Mouse (Mus musculus): ENCODE data around the gene P2rx5. TPM values are rescaled to one million over a fixed set of nuclear protein-coding genes. Genes with fewer than 3 reads are reported as not detected.

P2rx5 gene
- polyA plus RNA-seq, 1 experiment from 2014 or later: 0.39 TPM

GRCm38 (mm10) chr11:73137591-73138501 lies 22.4 kb upstream of the P2rx5 start, which contains the start of gene Haspin:
TSS of gene Haspin (minus strand) at chr11:73138294.
- no peaks in the 10 kb centered on the region for H3K4me1 ChIP-seq (ENCODE audit: control insufficient read depth, insufficient read depth, low read length)
- no peaks in the 10 kb centered on the region for H3K36me3 ChIP-seq (ENCODE audit: control insufficient read depth, insufficient read depth, low read length)
- peak within 1 kb of the TSS; percentile 80 for H3K4me2 ChIP-seq (ENCODE audit: low read depth, low read length)
- WGBS: under 1% methylated on average over 84 of the region's 84 CpGs
- peak within 1 kb of the TSS; percentile 72 for H3K9ac ChIP-seq (replicated peaks; ENCODE audit: low read depth, low read length)
- H3K9me3 ChIP-seq (ENCODE audit: control insufficient read depth, low read length): no peaks in the 10 kb centered on the region
- no peak within 1 kb of the TSS for H3K27ac ChIP-seq (ENCODE audit: low read depth, low read length)
- no peaks in the 10 kb centered on the region for H3K27me3 ChIP-seq (ENCODE audit: control insufficient read depth, insufficient read depth, low read length)
- ATAC-seq (ENCODE audit: low read depth): peak; percentile 99
- peak within 1 kb of the TSS; percentile 78 for H3K4me3 ChIP-seq (ENCODE audit: low read depth, low read length)

GRCm38 (mm10) chr11:73144261-73144681 lies 15.9 kb upstream of the P2rx5 start:
- Histone ChIP-seq H3K4me3 (ENCODE audit: low read depth, low read length) (no peak overlapping the region), H3K27me3 (ENCODE audit: control insufficient read depth, insufficient read depth, low read length) (no peaks in the 10 kb centered on the region), H3K4me1 (ENCODE audit: control insufficient read depth, insufficient read depth, low read length) (no peaks in the 10 kb centered on the region), H3K9me3 (ENCODE audit: control insufficient read depth, low read length) (no peaks in the 10 kb centered on the region), H3K36me3 (ENCODE audit: control insufficient read depth, insufficient read depth, low read length) (no peaks in the 10 kb centered on the region), H3K9ac (replicated peaks; ENCODE audit: low read depth, low read length) (no peak overlapping the region), H3K27ac (ENCODE audit: low read depth, low read length) (no peak overlapping the region), H3K4me2 (ENCODE audit: low read depth, low read length) (no peak overlapping the region)
- ATAC-seq (ENCODE audit: low read depth): no peak
- 79% methylated on average over 1 of the region's 1 CpGs for WGBS

DNA sequence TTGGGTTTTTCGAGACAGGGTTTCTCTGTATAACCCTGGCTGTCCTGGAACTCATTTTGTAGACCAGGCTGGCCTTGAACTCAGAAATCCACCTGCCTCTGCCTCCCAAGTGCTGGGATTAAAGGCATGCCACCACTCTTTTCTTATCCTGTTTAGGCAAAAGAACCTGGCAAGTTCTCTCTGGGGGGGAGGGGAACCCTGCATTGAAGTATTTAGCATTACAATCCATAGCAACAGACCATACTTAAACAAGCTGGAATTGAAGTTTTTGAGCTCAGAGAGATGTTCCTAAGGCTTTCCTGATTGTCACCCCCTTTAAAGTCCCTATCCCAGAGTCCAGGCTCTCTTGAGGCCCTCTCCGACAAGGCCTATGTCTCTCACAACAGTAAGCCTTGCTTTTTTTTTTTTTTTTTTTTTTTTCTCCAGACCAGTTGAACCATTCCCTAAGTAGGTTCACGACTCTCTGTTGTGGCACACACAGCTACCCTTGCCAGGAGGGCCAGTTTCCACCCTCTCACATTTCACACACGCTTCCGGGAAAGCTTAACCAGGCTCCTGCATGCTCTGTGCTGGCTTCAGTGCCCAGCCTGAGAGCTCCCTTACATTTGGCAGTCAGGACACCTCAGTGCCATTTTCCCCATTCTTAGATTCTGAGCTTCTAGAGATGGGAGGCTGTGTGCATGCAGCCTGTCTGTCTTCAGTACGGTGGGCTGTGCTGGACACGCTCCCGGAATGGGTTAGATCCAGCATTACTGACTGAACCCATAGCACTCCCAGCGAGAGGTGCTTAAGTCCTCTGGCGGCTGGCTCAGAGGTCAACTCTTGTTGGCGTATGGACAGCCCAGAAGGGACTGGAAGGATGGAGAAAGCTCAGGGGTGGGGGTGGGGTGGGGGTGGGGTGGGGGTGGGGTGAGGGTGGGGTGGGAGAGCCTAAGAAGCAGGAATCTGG lies 13.9 kb upstream of the P2rx5 start:
- Histone ChIP-seq H3K27ac (ENCODE audit: low read depth, low read length) (no peak overlapping the region), H3K9ac (replicated peaks; ENCODE audit: low read depth, low read length) (no peak overlapping the region), H3K4me1 (ENCODE audit: control insufficient read depth, insufficient read depth, low read length) (no peaks in the 10 kb centered on the region), H3K9me3 (ENCODE audit: control insufficient read depth, low read length) (no peaks in the 10 kb centered on the region), H3K36me3 (ENCODE audit: control insufficient read depth, insufficient read depth, low read length) (no peaks in the 10 kb centered on the region), H3K4me3 (ENCODE audit: low read depth, low read length) (no peak overlapping the region), H3K27me3 (ENCODE audit: control insufficient read depth, insufficient read depth, low read length) (no peaks in the 10 kb centered on the region), H3K4me2 (ENCODE audit: low read depth, low read length) (no peak overlapping the region)
- no peak for ATAC-seq (ENCODE audit: low read depth)
- WGBS: 66% methylated on average over 11 of the region's 11 CpGs

GRCm38 (mm10) chr11:73146975-73147365 lies 13.3 kb upstream of the P2rx5 start:
- ATAC-seq (ENCODE audit: low read depth): no peak
- WGBS: 62% methylated on average over 7 of the region's 7 CpGs
- no peak overlapping the region for H3K9ac ChIP-seq (replicated peaks; ENCODE audit: low read depth, low read length)
- H3K4me2 ChIP-seq (ENCODE audit: low read depth, low read length): no peak overlapping the region
- no peaks in the 10 kb centered on the region for H3K27me3 ChIP-seq (ENCODE audit: control insufficient read depth, insufficient read depth, low read length)
- H3K36me3 ChIP-seq (ENCODE audit: control insufficient read depth, insufficient read depth, low read length): no peaks in the 10 kb centered on the region
- H3K9me3 ChIP-seq (ENCODE audit: control insufficient read depth, low read length): no peaks in the 10 kb centered on the region
- no peak overlapping the region for H3K27ac ChIP-seq (ENCODE audit: low read depth, low read length)
- no peaks in the 10 kb centered on the region for H3K4me1 ChIP-seq (ENCODE audit: control insufficient read depth, insufficient read depth, low read length)
- H3K4me3 ChIP-seq (ENCODE audit: low read depth, low read length): no peak overlapping the region

DNA sequence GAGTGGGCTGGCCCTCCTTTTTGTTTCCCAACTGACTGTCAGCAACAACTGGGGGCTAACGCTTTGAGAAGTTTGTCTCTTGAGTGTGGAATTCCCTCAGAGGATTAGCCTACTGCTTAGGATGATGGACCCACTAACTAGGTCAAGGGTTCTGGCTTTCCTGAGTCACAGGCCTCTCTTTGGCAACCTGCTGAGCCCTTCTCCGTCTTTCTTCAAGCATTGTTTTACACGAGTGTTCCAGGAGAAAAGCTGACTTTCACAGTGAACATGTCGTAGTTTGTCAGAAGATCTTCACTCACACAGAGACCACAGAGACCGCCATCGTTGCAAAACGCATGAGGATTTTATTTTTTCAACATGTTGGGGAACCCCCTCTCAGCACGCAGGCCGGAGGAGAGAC lies 12.0 kb upstream of the P2rx5 start:
- no peaks in the 10 kb centered on the region for H3K36me3 ChIP-seq (ENCODE audit: control insufficient read depth, insufficient read depth, low read length)
- no peak overlapping the region for H3K27ac ChIP-seq (ENCODE audit: low read depth, low read length)
- H3K4me1 ChIP-seq (ENCODE audit: control insufficient read depth, insufficient read depth, low read length): no peaks in the 10 kb centered on the region
- H3K9me3 ChIP-seq (ENCODE audit: control insufficient read depth, low read length): no peaks in the 10 kb centered on the region
- WGBS: 82% methylated on average over 9 of the region's 9 CpGs
- no peak overlapping the region for H3K9ac ChIP-seq (replicated peaks; ENCODE audit: low read depth, low read length)
- H3K4me2 ChIP-seq (ENCODE audit: low read depth, low read length): no peak overlapping the region
- no peak for ATAC-seq (ENCODE audit: low read depth)
- H3K27me3 ChIP-seq (ENCODE audit: control insufficient read depth, insufficient read depth, low read length): no peaks in the 10 kb centered on the region
- H3K4me3 ChIP-seq (ENCODE audit: low read depth, low read length): no peak overlapping the region

- H3K4me2 ChIP-seq (ENCODE audit: low read depth, low read length): no peak overlapping the region
- 77% methylated on average over 6 of the region's 6 CpGs for WGBS
- peaks cover 6% of the 10 kb centered on the region; the same call in 1 of the 2 replicates for H3K27me3 ChIP-seq (ENCODE audit: control insufficient read depth, insufficient read depth, low read length)
- H3K9me3 ChIP-seq (ENCODE audit: control insufficient read depth, low read length): no peaks in the 10 kb centered on the region
- H3K9ac ChIP-seq (replicated peaks; ENCODE audit: low read depth, low read length): no peak overlapping the region
- no peaks in the 10 kb centered on the region for H3K4me1 ChIP-seq (ENCODE audit: control insufficient read depth, insufficient read depth, low read length)
- no peak for ATAC-seq (ENCODE audit: low read depth)
- H3K4me3 ChIP-seq (ENCODE audit: low read depth, low read length): no peak overlapping the region
- no peak overlapping the region for H3K27ac ChIP-seq (ENCODE audit: low read depth, low read length)
- no peaks in the 10 kb centered on the region for H3K36me3 ChIP-seq (ENCODE audit: control insufficient read depth, insufficient read depth, low read length)
Measured at GRCm38 (mm10) chr11:73155071-73155470, 5.2 kb upstream of the P2rx5 start.

GRCm38 (mm10) chr11:73160811-73161200 lies 585 bp downstream of the P2rx5 start:
- no peak overlapping the region for H3K9ac ChIP-seq (replicated peaks; ENCODE audit: low read depth, low read length)
- peak overlapping the region; percentile 78 for H3K4me2 ChIP-seq (ENCODE audit: low read depth, low read length)
- H3K4me3 ChIP-seq (ENCODE audit: low read depth, low read length): peak overlapping the region; percentile 38; the same call in 1 of the 2 replicates
- H3K27me3 ChIP-seq (ENCODE audit: control insufficient read depth, insufficient read depth, low read length): peaks cover 6% of the 10 kb centered on the region; the same call in 1 of the 2 replicates
- H3K4me1 ChIP-seq (ENCODE audit: control insufficient read depth, insufficient read depth, low read length): 0 out of 2 replicates have a peak, but pooled peaks cover 2% of the 10 kb centered on the region
- no peak overlapping the region for H3K27ac ChIP-seq (ENCODE audit: low read depth, low read length)
- no peaks in the 10 kb centered on the region for H3K36me3 ChIP-seq (ENCODE audit: control insufficient read depth, insufficient read depth, low read length)
- H3K9me3 ChIP-seq (ENCODE audit: control insufficient read depth, low read length): no peaks in the 10 kb centered on the region
- no peak for ATAC-seq (ENCODE audit: low read depth)
- 23% methylated on average over 6 of the region's 6 CpGs for WGBS

GRCm38 (mm10) chr11:73161616-73162015 lies 1.4 kb downstream of the P2rx5 start:
- Histone ChIP-seq H3K27ac (ENCODE audit: low read depth, low read length) (no peak overlapping the region), H3K4me2 (ENCODE audit: low read depth, low read length) (no peak overlapping the region), H3K9me3 (ENCODE audit: control insufficient read depth, low read length) (no peaks in the 10 kb centered on the region), H3K4me1 (ENCODE audit: control insufficient read depth, insufficient read depth, low read length) (0 out of 2 replicates have a peak, but pooled peaks cover 2% of the 10 kb centered on the region), H3K27me3 (ENCODE audit: control insufficient read depth, insufficient read depth, low read length) (peaks cover 6% of the 10 kb centered on the region; the same call in 1 of the 2 replicates), H3K36me3 (ENCODE audit: control insufficient read depth, insufficient read depth, low read length) (no peaks in the 10 kb centered on the region), H3K9ac (replicated peaks; ENCODE audit: low read depth, low read length) (no peak overlapping the region), H3K4me3 (ENCODE audit: low read depth, low read length) (no peak overlapping the region)
- ATAC-seq (ENCODE audit: low read depth): no peak
- WGBS: 91% methylated on average over 4 of the region's 4 CpGs

All from neural tube, embryonic 14.5 days (tissue).